Mouse (Mus musculus): ENCODE results near the gene Mapk14. TPM values are rescaled to one million over a fixed set of nuclear protein-coding genes. Genes with fewer than 3 reads are reported as not detected.

The Mapk14 gene
- 38.0 and 39.8 TPM in 2 replicates for polyA plus RNA-seq (2016; fragmentation: Nextera tagmentation; extraction: Ambion mirVana)

DNA sequence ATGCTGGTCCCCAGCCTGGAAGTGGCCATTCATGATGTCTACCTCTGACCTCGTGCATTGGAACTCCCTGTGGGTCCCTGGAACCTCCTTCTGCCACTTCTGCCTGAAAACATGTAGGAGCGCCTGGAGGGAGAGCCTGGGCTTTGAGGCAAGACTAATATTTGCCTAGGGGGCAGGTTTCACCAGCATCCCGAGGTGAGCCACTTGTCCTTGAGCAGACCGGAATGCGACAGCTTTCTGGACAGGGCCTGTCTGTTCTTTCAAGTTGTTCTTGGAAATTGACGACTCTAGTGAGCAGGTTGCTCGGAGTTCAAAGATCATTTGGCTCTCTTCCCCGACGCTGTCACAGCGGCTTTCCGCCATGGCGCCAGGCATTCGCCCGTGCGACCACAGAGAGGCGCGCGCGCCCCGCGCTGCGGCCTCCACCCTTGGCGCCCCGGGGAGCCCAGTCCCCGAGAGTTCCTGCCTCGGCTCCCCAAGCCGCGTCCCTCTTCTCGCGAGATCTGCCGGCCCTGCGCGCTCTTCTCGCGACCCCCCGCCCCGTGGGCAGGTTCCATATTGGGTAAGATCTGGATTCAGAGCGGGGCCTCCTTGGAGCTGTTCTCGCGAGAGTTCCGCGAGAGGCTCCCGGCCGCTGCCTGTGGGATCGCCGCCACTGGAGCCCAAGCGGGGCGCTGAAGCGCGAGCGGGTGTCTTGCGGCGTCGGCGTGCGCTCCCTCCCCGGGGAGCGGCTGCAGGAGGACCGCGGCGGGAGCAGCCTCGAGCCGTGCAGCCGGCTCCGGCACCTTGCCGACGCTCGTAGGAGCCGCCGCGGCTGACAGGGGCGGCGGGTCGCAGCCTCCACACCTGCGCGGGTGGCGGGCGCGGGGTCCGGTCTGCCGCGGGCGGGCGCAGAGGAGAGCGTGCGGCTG is at the start of gene Mapk14:
TSS of gene Mapk14 (plus strand) at position 554 of the 911 bp plus-strand sequence.
- ATAC-seq (ENCODE audit: low FRiP score): peak; percentile 97
- Histone ChIP-seq H3K4me2 (peak within 1 kb of the TSS; percentile 78), H3K27ac (peak within 1 kb of the TSS; percentile 97), H3K27me3 (peaks cover 18% of the 10 kb centered on the region), H3K4me1 (peaks cover 28% of the 10 kb centered on the region), H3K36me3 (replicated peaks) (no peaks in the 10 kb centered on the region), H3K9me3 (no peaks in the 10 kb centered on the region), H3K4me3 (replicated peaks) (peak within 1 kb of the TSS; percentile 97), H3K9ac (peak within 1 kb of the TSS; percentile 94)
- WGBS: under 1% methylated on average over 86 of the region's 86 CpGs

DNA sequence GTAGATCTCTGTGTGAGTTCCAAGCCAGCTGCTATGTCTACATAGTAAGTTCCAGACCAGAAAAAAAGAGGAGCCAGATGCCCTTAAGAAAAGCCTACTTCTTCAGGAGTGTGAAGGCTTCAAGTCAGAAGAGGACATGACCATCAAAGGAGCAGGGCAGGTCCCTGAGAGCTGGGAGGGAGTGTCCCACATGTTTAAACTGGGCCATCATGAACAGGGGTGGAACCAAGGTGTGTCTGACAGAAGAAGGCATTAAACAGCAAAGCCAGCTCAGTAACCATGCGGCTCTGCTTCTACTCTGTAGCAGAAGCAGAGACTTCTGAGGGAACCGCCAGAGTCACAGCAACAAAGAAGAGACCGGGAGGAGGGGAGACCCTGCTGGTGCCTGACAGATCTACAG is 47.4 kb upstream of the Mapk14 start:
- no peak overlapping the region for H3K27ac ChIP-seq
- no peak overlapping the region for H3K4me3 ChIP-seq (replicated peaks)
- H3K4me1 ChIP-seq: no peaks in the 10 kb centered on the region
- H3K36me3 ChIP-seq (replicated peaks): no peaks in the 10 kb centered on the region
- H3K9ac ChIP-seq: no peak overlapping the region
- no peak for ATAC-seq (ENCODE audit: low FRiP score)
- H3K4me2 ChIP-seq: no peak overlapping the region
- H3K9me3 ChIP-seq: no peaks in the 10 kb centered on the region
- 45% methylated on average over 3 of the region's 3 CpGs for WGBS
- no peaks in the 10 kb centered on the region for H3K27me3 ChIP-seq

DNA sequence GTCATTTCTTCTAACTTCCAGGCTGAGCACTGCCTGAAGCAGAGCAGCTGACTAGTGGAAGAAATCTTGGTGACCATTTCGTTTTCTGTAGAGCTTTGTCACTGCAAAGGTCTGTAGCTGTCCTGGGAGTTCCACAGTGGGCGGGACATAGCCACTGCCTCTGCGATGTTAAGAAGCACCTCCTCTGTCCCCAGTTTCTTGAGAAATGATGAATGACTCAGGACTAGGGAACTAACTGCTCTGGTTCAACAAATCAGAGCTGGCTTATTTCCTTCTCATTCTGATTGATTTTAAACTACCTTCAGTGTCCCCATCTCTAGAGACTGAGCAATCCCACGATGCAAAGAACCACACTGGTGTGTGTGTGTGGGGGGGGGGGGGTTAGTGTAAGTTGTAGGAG is 47.0 kb upstream of the Mapk14 start:
- WGBS: 58% methylated on average over 4 of the region's 4 CpGs
- Histone ChIP-seq H3K9ac (no peak overlapping the region), H3K4me2 (no peak overlapping the region), H3K36me3 (replicated peaks) (no peaks in the 10 kb centered on the region), H3K27me3 (no peaks in the 10 kb centered on the region), H3K9me3 (no peaks in the 10 kb centered on the region), H3K4me1 (no peaks in the 10 kb centered on the region), H3K27ac (no peak overlapping the region), H3K4me3 (replicated peaks) (no peak overlapping the region)
- no peak for ATAC-seq (ENCODE audit: low FRiP score)

DNA sequence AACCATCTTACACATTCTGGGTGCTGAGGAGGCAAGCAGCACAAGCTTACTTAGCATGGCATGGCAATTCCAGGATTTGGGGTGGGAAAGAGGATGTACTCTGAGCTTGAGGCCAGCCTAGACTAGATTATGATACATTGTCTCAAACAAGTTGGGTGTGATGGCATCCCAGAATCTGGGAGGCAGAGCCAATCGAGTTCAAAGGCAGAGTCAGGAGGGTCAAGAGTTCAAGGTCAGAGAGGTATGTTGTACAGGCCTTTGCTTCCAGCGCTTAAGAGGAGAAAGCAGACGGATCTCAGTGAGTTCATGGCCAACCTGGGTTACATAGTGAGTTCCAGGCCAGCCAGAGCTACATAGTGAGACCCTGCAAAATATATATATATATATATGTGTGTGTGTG is 44.9 kb upstream of the Mapk14 start:
- H3K4me2 ChIP-seq: no peak overlapping the region
- H3K4me3 ChIP-seq (replicated peaks): no peak overlapping the region
- no peaks in the 10 kb centered on the region for H3K9me3 ChIP-seq
- H3K27me3 ChIP-seq: no peaks in the 10 kb centered on the region
- ATAC-seq (ENCODE audit: low FRiP score): no peak
- 74% methylated on average over 3 of the region's 3 CpGs for WGBS
- no peak overlapping the region for H3K9ac ChIP-seq
- H3K36me3 ChIP-seq (replicated peaks): no peaks in the 10 kb centered on the region
- no peaks in the 10 kb centered on the region for H3K4me1 ChIP-seq
- no peak overlapping the region for H3K27ac ChIP-seq

DNA sequence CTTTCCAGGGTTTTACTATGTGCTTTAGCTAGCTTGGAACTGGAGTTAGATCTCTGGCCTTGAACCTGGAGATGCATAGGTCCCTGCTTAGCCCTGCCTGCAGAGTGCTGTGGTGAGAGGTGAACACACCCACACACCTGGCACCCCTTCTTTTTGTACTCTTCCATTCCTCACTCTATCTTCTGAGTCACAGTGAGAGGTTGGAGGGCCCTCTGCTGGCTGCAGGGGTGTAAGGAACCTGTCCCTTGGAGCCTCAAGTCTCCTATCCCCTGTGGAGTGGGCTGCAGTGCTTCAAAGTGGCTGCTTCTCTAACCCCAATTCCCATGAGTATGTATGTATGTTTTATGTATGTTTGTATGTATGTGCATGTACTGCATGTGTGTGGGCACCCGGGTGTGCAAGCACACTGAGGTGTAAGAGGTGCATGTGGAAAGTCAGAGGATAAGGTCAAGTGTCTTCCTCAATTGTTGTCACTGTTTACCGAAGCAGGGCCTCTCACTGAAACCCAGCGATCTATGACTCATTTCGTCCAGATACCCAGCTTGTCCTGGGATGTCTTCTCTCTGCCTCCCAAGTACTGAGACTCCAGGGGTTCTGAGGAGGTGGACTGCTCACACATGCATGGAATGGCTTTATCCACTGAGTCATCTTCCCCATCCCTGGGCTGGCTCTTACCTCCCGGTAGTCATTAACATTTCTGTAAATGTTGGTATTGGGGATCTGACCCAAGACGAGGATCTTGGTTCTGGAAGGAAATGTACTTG is 42.3 kb upstream of the Mapk14 start:
- H3K4me3 ChIP-seq (replicated peaks): no peak overlapping the region
- H3K27me3 ChIP-seq: no peaks in the 10 kb centered on the region
- no peaks in the 10 kb centered on the region for H3K36me3 ChIP-seq (replicated peaks)
- no peaks in the 10 kb centered on the region for H3K4me1 ChIP-seq
- no peak overlapping the region for H3K9ac ChIP-seq
- ATAC-seq (ENCODE audit: low FRiP score): no peak
- H3K4me2 ChIP-seq: no peak overlapping the region
- no peak overlapping the region for H3K27ac ChIP-seq
- no peaks in the 10 kb centered on the region for H3K9me3 ChIP-seq
- WGBS: 57% methylated on average over 6 of the region's 6 CpGs

DNA sequence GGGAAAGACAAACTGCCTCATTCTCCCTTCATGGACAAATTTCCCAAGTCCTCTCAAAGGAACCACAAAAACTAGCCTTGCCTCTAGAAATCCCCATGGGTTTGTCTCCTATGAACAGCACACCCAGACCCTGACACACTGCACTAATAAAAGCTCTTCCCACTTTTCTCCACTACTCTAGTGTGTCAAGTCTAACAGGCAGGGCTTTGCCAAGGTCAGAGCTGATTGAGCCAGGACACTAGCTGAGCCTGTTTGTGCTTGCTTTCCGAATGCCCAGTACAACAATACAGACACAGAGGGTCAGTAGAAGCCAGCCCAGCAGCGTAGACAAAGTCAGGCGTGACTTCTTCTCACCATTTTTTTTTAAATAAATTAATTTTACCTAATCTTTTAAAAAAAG is 40.9 kb upstream of the Mapk14 start:
- Histone ChIP-seq H3K36me3 (replicated peaks) (no peaks in the 10 kb centered on the region), H3K4me3 (replicated peaks) (no peak overlapping the region), H3K4me1 (no peaks in the 10 kb centered on the region), H3K9me3 (no peaks in the 10 kb centered on the region), H3K27ac (no peak overlapping the region), H3K4me2 (no peak overlapping the region), H3K27me3 (no peaks in the 10 kb centered on the region), H3K9ac (no peak overlapping the region)
- WGBS: 76% methylated on average over 3 of the region's 3 CpGs
- ATAC-seq (ENCODE audit: low FRiP score): no peak

DNA sequence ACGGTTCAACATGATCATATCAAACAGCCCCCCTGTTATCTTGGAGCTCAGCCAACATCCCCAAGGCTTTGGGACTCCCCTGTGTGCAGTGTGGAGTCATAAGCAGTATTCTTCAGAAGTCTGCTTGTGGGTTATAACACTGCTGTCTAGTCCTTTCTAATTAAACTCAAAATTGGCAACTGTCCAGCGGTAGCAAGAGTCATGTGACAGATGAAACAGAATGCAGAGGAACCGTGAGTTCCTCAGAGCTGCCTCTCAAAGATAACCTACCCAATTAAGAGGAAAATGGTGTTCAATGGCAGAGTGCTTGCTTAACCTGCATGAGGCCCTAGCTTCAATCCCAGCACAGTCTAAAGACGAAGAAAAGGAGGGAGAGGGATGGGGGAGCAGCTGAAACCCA is 33.2 kb upstream of the Mapk14 start:
- Histone ChIP-seq H3K9me3 (no peaks in the 10 kb centered on the region), H3K4me2 (no peak overlapping the region), H3K27ac (peak overlapping the region; percentile 85), H3K9ac (no peak overlapping the region), H3K4me3 (replicated peaks) (no peak overlapping the region), H3K27me3 (no peaks in the 10 kb centered on the region), H3K4me1 (peaks cover 18% of the 10 kb centered on the region), H3K36me3 (replicated peaks) (no peaks in the 10 kb centered on the region)
- ATAC-seq (ENCODE audit: low FRiP score): peak; percentile 79; the same call in 1 of the 2 replicates
- 29% methylated on average over 4 of the region's 4 CpGs for WGBS

DNA sequence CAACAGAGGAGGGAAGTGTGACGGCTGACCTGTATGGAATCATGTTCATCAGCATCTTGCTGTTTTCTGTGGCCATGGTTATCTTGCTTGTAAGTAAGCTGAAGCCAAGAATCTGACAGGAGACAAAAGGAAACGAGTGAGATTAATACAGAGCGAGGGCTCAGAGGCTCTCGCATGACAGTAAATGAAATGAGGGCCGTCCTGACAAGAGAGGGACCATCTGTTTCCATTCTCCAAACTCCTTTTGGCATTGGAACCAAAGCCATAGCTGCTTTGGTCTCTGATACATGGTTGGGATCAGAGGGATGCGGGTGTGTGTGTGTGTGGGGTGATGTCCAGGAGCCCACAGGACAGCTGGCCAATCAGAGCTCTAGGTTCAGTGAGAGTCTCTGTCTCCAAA is 31.6 kb upstream of the Mapk14 start:
- Histone ChIP-seq H3K4me3 (replicated peaks) (no peak overlapping the region), H3K9ac (no peak overlapping the region), H3K36me3 (replicated peaks) (no peaks in the 10 kb centered on the region), H3K4me1 (peaks cover 18% of the 10 kb centered on the region), H3K4me2 (no peak overlapping the region), H3K27me3 (no peaks in the 10 kb centered on the region), H3K9me3 (no peaks in the 10 kb centered on the region), H3K27ac (peak overlapping the region; percentile 46; the same call in 1 of the 2 replicates)
- ATAC-seq (ENCODE audit: low FRiP score): no peak
- WGBS: 65% methylated on average over 6 of the region's 6 CpGs

DNA sequence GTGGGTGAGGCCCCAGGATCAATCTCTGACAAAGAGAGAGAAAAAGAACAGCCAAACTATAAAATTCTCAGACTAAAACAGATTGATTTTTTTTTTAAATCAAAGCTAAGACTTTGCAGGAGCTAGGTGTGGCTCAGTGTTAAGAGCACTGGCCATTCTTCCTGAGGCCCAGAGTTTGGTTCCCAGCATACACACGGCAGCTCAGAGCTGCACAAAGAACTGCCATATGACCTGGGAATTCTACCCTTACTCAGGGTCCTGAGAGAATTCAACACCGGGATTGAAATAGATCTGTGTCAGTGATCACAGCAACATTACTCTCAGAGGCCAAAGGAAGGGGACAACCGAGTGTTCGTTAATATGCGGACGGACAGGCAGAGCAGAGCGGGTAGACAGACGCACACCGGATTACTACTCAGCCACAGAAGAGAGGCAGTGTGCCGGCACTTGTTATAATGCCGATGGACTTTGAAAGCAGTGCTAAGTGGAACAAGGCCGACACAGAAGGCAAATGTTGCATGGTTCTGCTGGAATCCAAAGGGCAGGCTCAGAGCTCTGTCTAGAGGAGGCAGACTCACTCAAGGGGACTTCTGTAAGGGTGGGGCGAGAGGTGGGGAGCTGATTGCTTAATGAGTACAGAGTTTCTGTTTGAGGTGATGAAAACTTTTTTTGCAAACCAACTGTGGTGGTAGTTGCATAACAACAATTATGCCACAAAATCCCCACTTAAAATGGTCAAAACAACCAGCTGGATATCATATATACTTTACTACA is 8.6 kb upstream of the Mapk14 start:
- ATAC-seq (ENCODE audit: low FRiP score): no peak
- no peak overlapping the region for H3K27ac ChIP-seq
- H3K4me2 ChIP-seq: no peak overlapping the region
- no peaks in the 10 kb centered on the region for H3K9me3 ChIP-seq
- H3K36me3 ChIP-seq (replicated peaks): no peaks in the 10 kb centered on the region
- H3K4me3 ChIP-seq (replicated peaks): no peak overlapping the region
- peaks cover 6% of the 10 kb centered on the region; the same call in 1 of the 2 replicates for H3K4me1 ChIP-seq
- H3K27me3 ChIP-seq: no peaks in the 10 kb centered on the region
- H3K9ac ChIP-seq: no peak overlapping the region
- WGBS: 69% methylated on average over 13 of the region's 13 CpGs

DNA sequence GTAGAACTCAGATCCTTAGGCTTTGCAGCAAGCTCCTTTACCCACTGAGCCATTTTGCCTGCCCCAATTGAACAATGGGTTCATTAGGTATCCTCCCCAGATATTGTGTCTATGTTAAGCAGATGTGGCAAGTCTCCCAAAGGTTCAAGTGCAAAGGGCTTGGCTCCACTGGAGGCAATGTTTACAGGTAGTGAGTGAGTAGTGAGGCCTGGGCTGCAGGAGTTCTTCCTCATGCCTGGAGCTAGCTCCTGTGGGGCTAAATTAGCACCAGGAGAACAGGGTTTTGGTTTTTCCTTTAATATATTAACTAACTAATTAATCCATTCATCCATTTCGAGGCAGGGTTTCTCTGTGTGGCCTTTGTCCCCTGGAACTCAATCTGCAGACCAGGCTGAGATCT is 7.5 kb upstream of the Mapk14 start:
- H3K4me3 ChIP-seq (replicated peaks): no peak overlapping the region
- H3K4me1 ChIP-seq: peaks cover 6% of the 10 kb centered on the region; the same call in 1 of the 2 replicates
- H3K36me3 ChIP-seq (replicated peaks): no peaks in the 10 kb centered on the region
- H3K4me2 ChIP-seq: no peak overlapping the region
- no peaks in the 10 kb centered on the region for H3K9me3 ChIP-seq
- H3K27me3 ChIP-seq: peaks cover 6% of the 10 kb centered on the region; the same call in 1 of the 2 replicates
- no peak overlapping the region for H3K9ac ChIP-seq
- no peak for ATAC-seq (ENCODE audit: low FRiP score)
- H3K27ac ChIP-seq: no peak overlapping the region
- 4% methylated on average over 1 of the region's 1 CpGs for WGBS

DNA sequence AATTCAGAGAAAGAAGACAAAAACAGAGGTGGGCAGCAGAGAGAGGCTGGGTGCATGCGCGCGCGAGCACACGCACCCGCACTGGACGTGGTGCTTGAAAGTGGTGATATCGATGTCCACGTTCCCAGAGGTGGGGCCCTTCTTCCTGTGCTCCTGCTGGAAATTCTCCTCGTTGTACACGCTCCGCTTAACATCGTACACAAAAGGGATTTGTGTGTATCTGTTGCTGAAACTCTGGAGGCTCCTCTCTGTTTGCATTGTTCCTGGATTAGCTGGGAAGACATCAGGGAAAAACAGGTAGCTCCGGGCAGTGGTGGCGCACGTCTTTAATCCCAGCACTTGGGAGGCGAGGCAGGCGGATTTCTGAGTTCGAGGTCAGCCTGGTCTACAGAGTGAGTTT is 6.5 kb upstream of the Mapk14 start:
- H3K27ac ChIP-seq: no peak overlapping the region
- H3K4me3 ChIP-seq (replicated peaks): no peak overlapping the region
- 40% methylated on average over 19 of the region's 19 CpGs for WGBS
- no peak for ATAC-seq (ENCODE audit: low FRiP score)
- no peaks in the 10 kb centered on the region for H3K36me3 ChIP-seq (replicated peaks)
- peaks cover 12% of the 10 kb centered on the region for H3K4me1 ChIP-seq
- H3K9ac ChIP-seq: no peak overlapping the region
- no peak overlapping the region for H3K4me2 ChIP-seq
- peaks cover 13% of the 10 kb centered on the region for H3K27me3 ChIP-seq
- no peaks in the 10 kb centered on the region for H3K9me3 ChIP-seq

DNA sequence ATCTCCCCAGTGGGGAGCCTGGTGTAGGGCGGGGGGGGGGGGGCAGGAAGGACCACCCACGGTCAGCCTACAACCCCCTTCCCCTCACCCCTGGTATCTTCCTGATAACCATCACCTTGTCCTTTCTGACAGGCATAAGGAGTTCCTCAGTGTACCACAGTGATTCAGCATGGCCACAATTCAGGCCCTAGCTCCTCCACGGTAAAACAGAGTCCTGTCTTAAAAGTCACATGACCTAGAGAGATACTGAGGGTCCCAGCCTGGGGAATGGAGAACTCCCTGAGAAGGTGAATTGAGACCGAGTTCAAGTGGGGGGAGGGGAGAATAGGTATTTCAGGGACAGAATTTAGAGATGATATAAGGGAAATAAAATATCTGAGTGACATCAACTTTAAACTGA is 3.8 kb upstream of the Mapk14 start:
- peaks cover 18% of the 10 kb centered on the region for H3K27me3 ChIP-seq
- WGBS: 44% methylated on average over 4 of the region's 4 CpGs

More for the DNA sequence above, 3.8 kb upstream of the Mapk14 start:
- H3K4me2 ChIP-seq: no peak overlapping the region
- no peak overlapping the region for H3K4me3 ChIP-seq (replicated peaks)
- no peaks in the 10 kb centered on the region for H3K36me3 ChIP-seq (replicated peaks)
- H3K9me3 ChIP-seq: no peaks in the 10 kb centered on the region
- H3K9ac ChIP-seq: no peak overlapping the region
- no peak overlapping the region for H3K27ac ChIP-seq
- ATAC-seq (ENCODE audit: low FRiP score): no peak
- H3K4me1 ChIP-seq: peaks cover 20% of the 10 kb centered on the region

All from forebrain, embryonic 12.5 days (tissue).